Mouse (Mus musculus) hindbrain, embryonic 14.5 days (tissue): ENCODE results near the gene Tmem121b. TPM values are rescaled to one million over a fixed set of nuclear protein-coding genes. Genes with fewer than 3 reads are reported as not detected.

ENCODE experiments used
- ATAC-seq: fragments of 200-750 bp; cut with Nextera tagmentation; 2 replicates; pipeline ENCODE4 v1.8.0; 2017; ENCODE audit warnings: moderate number of reproducible peaks, mild to moderate bottlenecking, moderate TSS enrichment, moderate library complexity; ENCODE audit not compliant: low FRiP score
- DNase-seq: peaks from one replicate; pipeline ENCODE4 v3.0.0-alpha.2; 2015; ENCODE audit warnings: low spot score
- H3K27ac ChIP-seq: fragments of 300-500 bp; sonication (generic); 2 replicates; pipeline ENCODE4 v1.5.1; 2014; ENCODE audit warnings: mild to moderate bottlenecking, moderate library complexity
- H3K27me3 ChIP-seq: fragments of 300-500 bp; sonication (generic); 2 replicates; pipeline ENCODE4 v1.6.1; 2014; ENCODE audit warnings: mild to moderate bottlenecking, low read length, mixed read lengths; ENCODE audit not compliant: control insufficient read depth, insufficient read depth
- H3K36me3 ChIP-seq: fragments of 300-500 bp; sonication (generic); replicated peaks from 2 replicates; pipeline ENCODE4 v1.6.1; 2014; ENCODE audit not compliant: control insufficient read depth, insufficient read depth
- H3K4me1 ChIP-seq: fragments of 300-500 bp; sonication (generic); replicated peaks from 2 replicates; pipeline ENCODE4 v1.6.1; 2014; ENCODE audit warnings: antibody characterized with exemption, low read length, mixed read lengths; ENCODE audit not compliant: control insufficient read depth, insufficient read depth
- H3K4me2 ChIP-seq: fragments of 300-500 bp; sonication (generic); replicated peaks from 2 replicates; pipeline ENCODE4 v1.6.1; 2014; ENCODE audit warnings: mild to moderate bottlenecking, moderate library complexity
- H3K4me3 ChIP-seq: fragments of 300-500 bp; sonication (generic); replicated peaks from 2 replicates; pipeline ENCODE4 v1.5.1; 2014; ENCODE audit warnings: mild to moderate bottlenecking, low read length
- H3K9ac ChIP-seq: fragments of 300-500 bp; sonication (generic); 2 replicates; pipeline ENCODE4 v1.6.1; 2014
- H3K9me3 ChIP-seq: fragments of 300-500 bp; sonication (generic); 2 replicates; pipeline ENCODE4 v1.6.1; 2016; ENCODE audit warnings: low read length; ENCODE audit not compliant: control insufficient read depth
- WGBS: fragments of 180-500 bp; shearing (Covaris S2); extraction: QIAGEN DNeasy Blood & Tissue Kit; methylation state at CpG from one replicate; pipeline ENCODE4 v1.1.7; 2014; 5-methylcytosine and 5-hydroxymethylcytosine counted together
- polyA plus RNA-seq: library from polyadenylated mRNA; unstranded; fragments of >200 nt; fragmentation: Nextera tagmentation; extraction: Ambion mirVana; gene quantifications from 2 replicates; pipeline ENCODE4 v1.2.1, GENCODE M21; 2014

Tmem121b gene
- polyA plus RNA-seq, 1 experiment from 2014 or later = 4.3 TPM

GRCm38 (mm10) chr6:120485038-120485437 lies 8.6 kb downstream of the Tmem121b start:
- no peak for ATAC-seq
- Histone ChIP-seq H3K9me3 (no peaks in the 10 kb centered on the region), H3K4me2 (no peak overlapping the region), H3K27ac (no peak overlapping the region), H3K9ac (no peak overlapping the region), H3K4me1 (peaks cover 7% of the 10 kb centered on the region), H3K27me3 (no peaks in the 10 kb centered on the region), H3K4me3 (no peak overlapping the region), H3K36me3 (no peaks in the 10 kb centered on the region)
- 82% methylated on average over 3 of the region's 3 CpGs for WGBS
- no peak for DNase-seq

GRCm38 (mm10) chr6:120483211-120483626 lies 10.4 kb downstream of the Tmem121b start:
- no peak for DNase-seq
- peak; percentile 26; the same call in 1 of the 2 replicates for ATAC-seq
- H3K4me2 ChIP-seq = no peak overlapping the region
- H3K36me3 ChIP-seq = 0 out of 2 replicates have a peak, but pooled peaks cover 3% of the 10 kb centered on the region
- H3K9ac ChIP-seq = no peak overlapping the region
- H3K4me3 ChIP-seq = no peak overlapping the region
- H3K9me3 ChIP-seq = no peaks in the 10 kb centered on the region
- H3K27ac ChIP-seq = no peak overlapping the region
- no peaks in the 10 kb centered on the region for H3K4me1 ChIP-seq
- no peaks in the 10 kb centered on the region for H3K27me3 ChIP-seq
- WGBS = 41% methylated on average over 8 of the region's 8 CpGs

GRCm38 (mm10) chr6:120482756-120483155 lies 10.9 kb downstream of the Tmem121b start:
- no peak overlapping the region for H3K4me2 ChIP-seq
- H3K4me1 ChIP-seq = no peaks in the 10 kb centered on the region
- ATAC-seq (no peak), DNase-seq (no peak)
- no peaks in the 10 kb centered on the region for H3K9me3 ChIP-seq
- no peak overlapping the region for H3K9ac ChIP-seq
- H3K27ac ChIP-seq = no peak overlapping the region
- no peak overlapping the region for H3K4me3 ChIP-seq
- no peaks in the 10 kb centered on the region for H3K27me3 ChIP-seq
- H3K36me3 ChIP-seq = 0 out of 2 replicates have a peak, but pooled peaks cover 3% of the 10 kb centered on the region
- WGBS = 41% methylated on average over 6 of the region's 6 CpGs

- Histone ChIP-seq H3K4me3 (no peak overlapping the region), H3K9me3 (no peaks in the 10 kb centered on the region), H3K27ac (no peak overlapping the region), H3K27me3 (no peaks in the 10 kb centered on the region), H3K9ac (no peak overlapping the region), H3K4me2 (no peak overlapping the region), H3K4me1 (no peaks in the 10 kb centered on the region), H3K36me3 (0 out of 2 replicates have a peak, but pooled peaks cover 3% of the 10 kb centered on the region)
- no peak for DNase-seq
- 96% methylated on average over 14 of the region's 14 CpGs for WGBS
- no peak for ATAC-seq
Observed at GRCm38 (mm10) chr6:120482021-120482420, 11.6 kb downstream of the Tmem121b start.

- Histone ChIP-seq H3K4me3 (no peak overlapping the region), H3K4me2 (no peak overlapping the region), H3K4me1 (no peaks in the 10 kb centered on the region), H3K9me3 (no peaks in the 10 kb centered on the region), H3K27ac (no peak overlapping the region), H3K36me3 (0 out of 2 replicates have a peak, but pooled peaks cover 3% of the 10 kb centered on the region), H3K27me3 (no peaks in the 10 kb centered on the region), H3K9ac (no peak overlapping the region)
- WGBS = 85% methylated on average over 6 of the region's 6 CpGs
- ATAC-seq (no peak), DNase-seq (no peak)
Observed at GRCm38 (mm10) chr6:120481538-120481937, 12.1 kb downstream of the Tmem121b start.

- 94% methylated on average over 5 of the region's 5 CpGs for WGBS
- DNase-seq = no peak
Observed at GRCm38 (mm10) chr6:120480361-120480760, 13.2 kb downstream of the Tmem121b start.

GRCm38 (mm10) chr6:120479302-120479701 lies 14.3 kb downstream of the Tmem121b start:
- H3K27me3 ChIP-seq = no peaks in the 10 kb centered on the region
- H3K36me3 ChIP-seq = 0 out of 2 replicates have a peak, but pooled peaks cover 3% of the 10 kb centered on the region
- H3K4me3 ChIP-seq = no peak overlapping the region
- DNase-seq = no peak
- H3K9ac ChIP-seq = no peak overlapping the region
- no peaks in the 10 kb centered on the region for H3K9me3 ChIP-seq
- ATAC-seq = no peak
- no peak overlapping the region for H3K4me2 ChIP-seq
- no peaks in the 10 kb centered on the region for H3K4me1 ChIP-seq
- 91% methylated on average over 2 of the region's 2 CpGs for WGBS
- H3K27ac ChIP-seq = no peak overlapping the region

More at GRCm38 (mm10) chr6:120480361-120480760, 13.2 kb downstream of the Tmem121b start:
- no peak overlapping the region for H3K4me3 ChIP-seq
- H3K27me3 ChIP-seq = no peaks in the 10 kb centered on the region
- no peak overlapping the region for H3K27ac ChIP-seq
- no peaks in the 10 kb centered on the region for H3K4me1 ChIP-seq
- H3K9me3 ChIP-seq = no peaks in the 10 kb centered on the region
- 0 out of 2 replicates have a peak, but pooled peaks cover 3% of the 10 kb centered on the region for H3K36me3 ChIP-seq
- no peak overlapping the region for H3K9ac ChIP-seq
- no peak overlapping the region for H3K4me2 ChIP-seq
- no peak for ATAC-seq

GRCm38 (mm10) chr6:120475288-120475687 lies 18.3 kb downstream of the Tmem121b start:
- Histone ChIP-seq H3K4me2 (no peak overlapping the region), H3K4me1 (peaks cover 20% of the 10 kb centered on the region), H3K4me3 (no peak overlapping the region), H3K36me3 (0 out of 2 replicates have a peak, but pooled peaks cover 3% of the 10 kb centered on the region), H3K9ac (no peak overlapping the region), H3K9me3 (no peaks in the 10 kb centered on the region), H3K27ac (no peak overlapping the region), H3K27me3 (no peaks in the 10 kb centered on the region)
- WGBS = 86% methylated on average over 8 of the region's 8 CpGs
- ATAC-seq (no peak), DNase-seq (no peak)

GRCm38 (mm10) chr6:120473427-120473826 lies 20.2 kb downstream of the Tmem121b start:
- H3K4me2 ChIP-seq = no peak overlapping the region
- H3K27ac ChIP-seq = peak overlapping the region; percentile 70
- H3K4me1 ChIP-seq = peaks cover 20% of the 10 kb centered on the region
- H3K9ac ChIP-seq = no peak overlapping the region
- no peaks in the 10 kb centered on the region for H3K36me3 ChIP-seq
- no peak overlapping the region for H3K4me3 ChIP-seq
- WGBS = 21% methylated on average over 5 of the region's 5 CpGs
- ATAC-seq (peak; percentile 19), DNase-seq (no peak)
- H3K27me3 ChIP-seq = no peaks in the 10 kb centered on the region
- no peaks in the 10 kb centered on the region for H3K9me3 ChIP-seq
